Mouse (Mus musculus) lung, adult 2 months (tissue): ENCODE results near the gene Hipk2.

Experiments
- CTCF ChIP-seq: fragments of 200-500 bp; IDR thresholded peaks from 2 replicates; pipeline ENCODE4 v1.5.1; 2011; ENCODE audit warnings: mild to moderate bottlenecking, low read length, control low read depth; ENCODE audit not compliant: insufficient read depth
- POLR2A ChIP-seq: fragments of 200-500 bp; IDR thresholded peaks from 2 replicates; pipeline ENCODE4 v1.6.1; 2011; ENCODE audit warnings: low read depth, mild to moderate bottlenecking, control low read depth, low read length, borderline replicate concordance; ENCODE audit errors: extremely low read depth

- TF ChIP-seq CTCF, result no peak
- TF ChIP-seq POLR2A, result no peak
Observed at GRCm38 (mm10) chr6:38796993-38797392, 79.0 kb downstream of the Hipk2 start.
